Mouse (Mus musculus) C2C12 (cell line): ENCODE results near the gene Kalrn. TPM values are rescaled to one million over a fixed set of nuclear protein-coding genes. Genes with fewer than 3 reads are reported as not detected.

ENCODE experiments used
- H3K27me3 ChIP-seq: one replicate; pipeline ENCODE4 v1.6.1; 2011; ENCODE audit not compliant: control insufficient read depth, insufficient read depth, insufficient read length
- H3K36me3 ChIP-seq: one replicate; pipeline ENCODE4 v1.6.1; 2011; ENCODE audit not compliant: control insufficient read depth, insufficient read depth
- H3K4me3 ChIP-seq: one replicate; pipeline ENCODE4 v1.5.1; 2011; ENCODE audit warnings: mild to moderate bottlenecking, control low read depth; ENCODE audit not compliant: poor library complexity, insufficient read depth, severe bottlenecking
- H3K79me2 ChIP-seq: one replicate; pipeline ENCODE4 v1.6.1; 2011; ENCODE audit not compliant: control insufficient read depth, insufficient read depth
- H3K79me3 ChIP-seq: one replicate; pipeline ENCODE4 v1.6.1; 2011; ENCODE audit warnings: low read depth, control low read depth
- H3ac ChIP-seq: one replicate; pipeline ENCODE3; 2011; ENCODE audit warnings: low read depth; ENCODE audit not compliant: control insufficient read depth, insufficient read length
- CEBPB ChIP-seq: IDR thresholded peaks from one replicate; pipeline ENCODE4 v1.6.1; 2011; ENCODE audit warnings: low read depth, mild to moderate bottlenecking, control low read depth, moderate library complexity
- CTCF ChIP-seq: IDR thresholded peaks from one replicate; pipeline ENCODE4 v1.5.1; 2011; ENCODE audit not compliant: control insufficient read depth, insufficient read depth, insufficient read length
- FOSL1 ChIP-seq: IDR thresholded peaks from one replicate; pipeline ENCODE4 v1.8.0; 2011; ENCODE audit warnings: mild to moderate bottlenecking, low read length; ENCODE audit not compliant: poor library complexity, insufficient read depth, severe bottlenecking
- MAX ChIP-seq: IDR thresholded peaks from one replicate; pipeline ENCODE4 v1.6.1; 2011; ENCODE audit warnings: mild to moderate bottlenecking, control low read depth
- MYOD1 ChIP-seq: IDR thresholded peaks from one replicate; pipeline ENCODE4 v1.6.1; 2011; ENCODE audit warnings: low read depth; ENCODE audit not compliant: control insufficient read depth, insufficient read length
- MYOG ChIP-seq: IDR thresholded peaks from one replicate; pipeline ENCODE4 v1.6.1; 2011; ENCODE audit not compliant: control insufficient read depth, insufficient read length; ENCODE audit errors: extremely low read depth
- USF1 ChIP-seq: IDR thresholded peaks from one replicate; pipeline ENCODE4 v1.6.1; 2011; ENCODE audit warnings: low read depth, mild to moderate bottlenecking, control low read depth, moderate library complexity
- polyA plus RNA-seq: library from polyadenylated mRNA; unstranded; fragments of >200 nt; fragmentation: generic; extraction: Trizol; gene quantifications from one replicate; pipeline ENCODE4 v1.2.1, GENCODE M21; 2012; ENCODE audit warnings: missing spikeins

Kalrn gene
- polyA plus RNA-seq, 1 experiment = 8.6 TPM

GRCm38 (mm10) chr16:34302063-34302462, 271.3 kb downstream of the Kalrn start:
- no peaks in the 10 kb centered on the region for H3K79me3 ChIP-seq
- no peaks in the 10 kb centered on the region for H3K27me3 ChIP-seq
- H3K4me3 ChIP-seq = no peak overlapping the region
- H3ac ChIP-seq = no peak overlapping the region
- H3K36me3 ChIP-seq = peaks cover 4% of the 10 kb centered on the region
- TF ChIP-seq MAX (no peak), FOSL1 (no peak), USF1 (no peak), MYOG (no peak), MYOD1 (no peak), CEBPB (no peak), CTCF (no peak)
- H3K79me2 ChIP-seq = no peaks in the 10 kb centered on the region

- no peak overlapping the region for H3ac ChIP-seq
- no peaks in the 10 kb centered on the region for H3K79me3 ChIP-seq
- TF ChIP-seq MYOD1 (no peak), USF1 (no peak), MYOG (no peak), CEBPB (no peak), CTCF (no peak), MAX (no peak), FOSL1 (no peak)
- H3K36me3 ChIP-seq = no peaks in the 10 kb centered on the region
- no peaks in the 10 kb centered on the region for H3K27me3 ChIP-seq
- no peak overlapping the region for H3K4me3 ChIP-seq
- no peaks in the 10 kb centered on the region for H3K79me2 ChIP-seq
Observed at GRCm38 (mm10) chr16:34299226-34299625, 274.1 kb downstream of the Kalrn start.

GRCm38 (mm10) chr16:34297911-34298682, 275.2 kb downstream of the Kalrn start:
- no peaks in the 10 kb centered on the region for H3K79me3 ChIP-seq
- no peak overlapping the region for H3K4me3 ChIP-seq
- H3ac ChIP-seq = no peak overlapping the region
- no peaks in the 10 kb centered on the region for H3K36me3 ChIP-seq
- no peaks in the 10 kb centered on the region for H3K79me2 ChIP-seq
- TF ChIP-seq CTCF = no peak
- TF ChIP-seq FOSL1 = no peak
- no peak for TF ChIP-seq USF1
- TF ChIP-seq MYOD1 = no peak
- no peak for TF ChIP-seq MYOG
- no peak for TF ChIP-seq MAX
- no peak for TF ChIP-seq CEBPB
- H3K27me3 ChIP-seq = no peaks in the 10 kb centered on the region

- Histone ChIP-seq H3K27me3 (no peaks in the 10 kb centered on the region), H3K79me3 (no peaks in the 10 kb centered on the region), H3K79me2 (no peaks in the 10 kb centered on the region), H3K36me3 (no peaks in the 10 kb centered on the region), H3ac (no peak overlapping the region), H3K4me3 (no peak overlapping the region)
- TF ChIP-seq MYOG (no peak), CTCF (no peak), USF1 (no peak), CEBPB (no peak), MYOD1 (no peak), FOSL1 (no peak), MAX (no peak)
Observed at GRCm38 (mm10) chr16:34294568-34294967, 278.8 kb downstream of the Kalrn start.

- no peak overlapping the region for H3K4me3 ChIP-seq
- H3ac ChIP-seq = no peak overlapping the region
- H3K36me3 ChIP-seq = no peaks in the 10 kb centered on the region
- no peaks in the 10 kb centered on the region for H3K79me3 ChIP-seq
- TF ChIP-seq USF1 (no peak), MYOD1 (no peak), MYOG (no peak), FOSL1 (no peak), CTCF (no peak), MAX (no peak), CEBPB (no peak)
- H3K27me3 ChIP-seq = no peaks in the 10 kb centered on the region
- no peaks in the 10 kb centered on the region for H3K79me2 ChIP-seq
Observed at GRCm38 (mm10) chr16:34293675-34294074, 279.7 kb downstream of the Kalrn start.
